Mouse (Mus musculus) embryo, embryonic 11.5 days (tissue): ENCODE measurements at regions not wholly inside any gene's neighbourhood (a gene's known extent, or its start where the extent isn't known, plus 50 kb on each side); places are given as distances from the start of the nearest gene placed in this dataset.

Experiments used
- DNase-seq: peaks from one replicate; pipeline ENCODE4 v3.0.0-alpha.2; 2012; ENCODE audit warnings: low read depth, low spot score

- no peak for DNase-seq
Observed at GRCm38 (mm10) chr10:7268386-7269033, 56.5 kb upstream of the Cnksr3 start.

- DNase-seq: no peak
Observed at GRCm38 (mm10) chr10:7267903-7268302, 55.9 kb upstream of the Cnksr3 start.

GRCm38 (mm10) chr10:7267106-7267505 is 55.1 kb upstream of the Cnksr3 start:
- DNase-seq: no peak

- DNase-seq: no peak
Observed at GRCm38 (mm10) chr10:7265412-7265811, 53.4 kb upstream of the Cnksr3 start.

GRCm38 (mm10) chr10:7264721-7265120 is 52.7 kb upstream of the Cnksr3 start:
- no peak for DNase-seq
